Mouse (Mus musculus): ENCODE measurements around the gene Tnfrsf21. TPM values are rescaled to one million over a fixed set of nuclear protein-coding genes. Genes with fewer than 3 reads are reported as not detected.

Tnfrsf21 gene
- polyA plus RNA-seq, 1 experiment from 2014 or later, result 15.0 TPM

GRCm38 (mm10) chr17:43130115-43130869 is 113.9 kb downstream of the Tnfrsf21 start:
- H3K4me3 ChIP-seq, result no peak overlapping the region
- peak; percentile 9 for DNase-seq (ENCODE audit: low spot score)
- H3K27me3 ChIP-seq (ENCODE audit: insufficient read depth, poor library complexity, severe bottlenecking), result no peaks in the 10 kb centered on the region
- H3K9me3 ChIP-seq, result no peaks in the 10 kb centered on the region
- H3K27ac ChIP-seq, result no peak overlapping the region
- 80% methylated on average over 3 of the region's 3 CpGs for WGBS
- no peaks in the 10 kb centered on the region for H3K4me1 ChIP-seq
- no peaks in the 10 kb centered on the region for H3K36me3 ChIP-seq

GRCm38 (mm10) chr17:43130870-43131264 is 114.5 kb downstream of the Tnfrsf21 start:
- Histone ChIP-seq H3K27me3 (ENCODE audit: insufficient read depth, poor library complexity, severe bottlenecking) (no peaks in the 10 kb centered on the region), H3K4me1 (no peaks in the 10 kb centered on the region), H3K27ac (no peak overlapping the region), H3K9me3 (no peaks in the 10 kb centered on the region), H3K36me3 (no peaks in the 10 kb centered on the region), H3K4me3 (no peak overlapping the region)
- peak; percentile 9 for DNase-seq (ENCODE audit: low spot score)

GRCm38 (mm10) chr17:43132477-43132876 is 116.1 kb downstream of the Tnfrsf21 start:
- WGBS, result 80% methylated on average over 5 of the region's 5 CpGs
- Histone ChIP-seq H3K27ac (no peak overlapping the region), H3K4me1 (no peaks in the 10 kb centered on the region), H3K9me3 (no peaks in the 10 kb centered on the region), H3K27me3 (ENCODE audit: insufficient read depth, poor library complexity, severe bottlenecking) (no peaks in the 10 kb centered on the region), H3K4me3 (no peak overlapping the region), H3K36me3 (no peaks in the 10 kb centered on the region)
- peak; percentile 64 for DNase-seq (ENCODE audit: low spot score)

GRCm38 (mm10) chr17:43133106-43133505 is 116.8 kb downstream of the Tnfrsf21 start:
- H3K9me3 ChIP-seq, result no peaks in the 10 kb centered on the region
- no peaks in the 10 kb centered on the region for H3K4me1 ChIP-seq
- no peaks in the 10 kb centered on the region for H3K27me3 ChIP-seq (ENCODE audit: insufficient read depth, poor library complexity, severe bottlenecking)
- no peaks in the 10 kb centered on the region for H3K36me3 ChIP-seq
- no peak overlapping the region for H3K4me3 ChIP-seq
- DNase-seq (ENCODE audit: low spot score), result no peak
- no peak overlapping the region for H3K27ac ChIP-seq
- WGBS, result 86% methylated on average over 4 of the region's 4 CpGs

DNA sequence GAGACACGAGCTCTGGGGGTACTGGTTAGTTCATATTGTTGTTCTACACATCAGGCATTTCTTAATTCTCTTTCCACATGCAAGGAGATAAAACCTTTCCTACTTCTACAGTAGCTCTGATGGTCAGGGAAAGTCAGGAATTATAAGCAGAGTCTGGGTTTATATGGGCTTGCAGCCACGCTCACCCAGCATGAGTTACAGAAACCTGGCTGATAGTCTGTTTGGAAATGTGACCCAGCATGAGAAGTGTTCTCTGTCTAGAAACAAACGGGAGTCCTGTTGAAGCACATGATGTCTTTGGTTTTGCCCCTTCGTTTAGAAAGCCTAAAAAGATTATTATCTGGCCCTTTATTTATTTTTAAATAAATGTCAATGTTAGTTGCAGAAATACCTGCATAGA is 118.6 kb downstream of the Tnfrsf21 start:
- 78% methylated on average over 4 of the region's 4 CpGs for WGBS
- Histone ChIP-seq H3K9me3 (no peaks in the 10 kb centered on the region), H3K27ac (no peak overlapping the region), H3K4me3 (no peak overlapping the region), H3K27me3 (ENCODE audit: insufficient read depth, poor library complexity, severe bottlenecking) (no peaks in the 10 kb centered on the region), H3K36me3 (no peaks in the 10 kb centered on the region), H3K4me1 (peaks cover 2% of the 10 kb centered on the region; the same call in 1 of the 2 replicates)
- no peak for DNase-seq (ENCODE audit: low spot score)

GRCm38 (mm10) chr17:43135398-43136265 is 119.3 kb downstream of the Tnfrsf21 start:
- Histone ChIP-seq H3K27me3 (ENCODE audit: insufficient read depth, poor library complexity, severe bottlenecking) (no peaks in the 10 kb centered on the region), H3K4me3 (no peak overlapping the region), H3K9me3 (no peaks in the 10 kb centered on the region), H3K36me3 (no peaks in the 10 kb centered on the region), H3K27ac (no peak overlapping the region), H3K4me1 (peaks cover 3% of the 10 kb centered on the region; the same call in 1 of the 2 replicates)
- DNase-seq (ENCODE audit: low spot score), result peak; percentile 58
- 68% methylated on average over 7 of the region's 7 CpGs for WGBS

GRCm38 (mm10) chr17:43136720-43137119 is 120.4 kb downstream of the Tnfrsf21 start:
- Histone ChIP-seq H3K4me3 (no peak overlapping the region), H3K9me3 (no peaks in the 10 kb centered on the region), H3K27me3 (ENCODE audit: insufficient read depth, poor library complexity, severe bottlenecking) (no peaks in the 10 kb centered on the region), H3K36me3 (no peaks in the 10 kb centered on the region), H3K27ac (no peak overlapping the region), H3K4me1 (peaks cover 3% of the 10 kb centered on the region; the same call in 1 of the 2 replicates)
- WGBS, result 52% methylated on average over 4 of the region's 4 CpGs
- peak; percentile 48 for DNase-seq (ENCODE audit: low spot score)

DNA sequence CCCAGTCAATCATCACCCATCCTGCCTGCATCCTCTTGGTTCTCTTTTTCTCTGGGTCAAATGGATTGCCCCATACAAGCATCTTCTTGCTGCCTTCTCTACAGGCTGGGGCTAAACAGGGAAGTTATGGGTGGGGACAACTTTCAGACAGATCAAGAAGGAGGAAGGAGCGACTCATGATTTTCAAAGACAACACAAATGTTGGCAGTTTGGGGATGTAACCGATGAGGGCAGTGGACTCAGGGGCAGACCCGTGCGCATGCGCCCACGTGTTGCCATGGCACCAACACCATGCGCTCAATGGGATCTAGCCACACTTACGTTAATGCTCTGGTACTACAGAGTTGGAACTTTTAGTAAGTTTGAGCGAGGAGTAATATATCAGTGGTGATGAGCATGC is 121.5 kb downstream of the Tnfrsf21 start:
- DNase-seq (ENCODE audit: low spot score), result peak; percentile 19
- H3K36me3 ChIP-seq, result no peaks in the 10 kb centered on the region
- no peak overlapping the region for H3K4me3 ChIP-seq
- no peaks in the 10 kb centered on the region for H3K27me3 ChIP-seq (ENCODE audit: insufficient read depth, poor library complexity, severe bottlenecking)
- peaks cover 3% of the 10 kb centered on the region; the same call in 1 of the 2 replicates for H3K4me1 ChIP-seq
- 91% methylated on average over 9 of the region's 9 CpGs for WGBS
- H3K9me3 ChIP-seq, result no peaks in the 10 kb centered on the region
- H3K27ac ChIP-seq, result no peak overlapping the region

DNA sequence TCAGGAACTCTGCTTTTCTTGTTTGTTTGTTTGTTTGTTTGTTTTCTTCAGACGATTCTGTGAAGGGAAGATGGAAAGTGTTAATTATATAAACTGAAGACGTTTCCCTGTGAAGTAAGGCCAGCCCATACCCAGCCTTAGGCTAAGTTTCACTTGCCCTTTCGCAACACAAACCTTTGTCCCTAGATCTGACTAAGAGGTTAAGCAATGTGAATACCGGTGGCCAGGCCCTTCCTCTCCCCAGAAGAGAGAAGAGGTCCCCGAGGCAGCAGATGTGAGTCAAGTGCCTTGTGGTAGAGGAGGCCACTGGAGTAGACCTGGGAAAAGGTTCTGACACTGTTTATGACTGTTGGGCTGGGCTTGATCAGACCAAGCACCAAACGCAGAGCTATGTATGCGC is 122.0 kb downstream of the Tnfrsf21 start:
- DNase-seq (ENCODE audit: low spot score), result peak; percentile 54
- 81% methylated on average over 7 of the region's 7 CpGs for WGBS

More for the DNA sequence above, 122.0 kb downstream of the Tnfrsf21 start:
- peaks cover 3% of the 10 kb centered on the region; the same call in 1 of the 2 replicates for H3K4me1 ChIP-seq
- no peak overlapping the region for H3K4me3 ChIP-seq
- no peak overlapping the region for H3K27ac ChIP-seq
- no peaks in the 10 kb centered on the region for H3K9me3 ChIP-seq
- H3K36me3 ChIP-seq, result no peaks in the 10 kb centered on the region
- no peaks in the 10 kb centered on the region for H3K27me3 ChIP-seq (ENCODE audit: insufficient read depth, poor library complexity, severe bottlenecking)

Other genes with a start within 250 kb of the Tnfrsf21 start
- gene Cd2ap, start 139.9 kb upstream of the Tnfrsf21 start, polyA plus RNA-seq (2016; fragmentation: Nextera tagmentation; extraction: Ambion mirVana), result 14.6 and 18.0 TPM in 2 replicates

Measured in heart, embryonic 10.5 days (tissue).